Mouse (Mus musculus) gonadal fat pad, adult 2 months (tissue): ENCODE measurements around the gene Pfkfb2. TPM values are rescaled to one million over a fixed set of nuclear protein-coding genes. Genes with fewer than 3 reads are reported as not detected.

Experiments
- DNase-seq: peaks from one replicate; pipeline ENCODE4 v3.0.0-alpha.2; 2012; ENCODE audit warnings: low read depth
- polyA plus RNA-seq: library from polyadenylated mRNA; depleted of rRNA; stranded (reverse); fragments of >200 nt; gene quantifications from 2 replicates; pipeline ENCODE4 v1.2.3, GENCODE M21; 2012; rRNA removed

The Pfkfb2 gene
- polyA plus RNA-seq, result 16.2 and 20.6 TPM in 2 replicates

DNA sequence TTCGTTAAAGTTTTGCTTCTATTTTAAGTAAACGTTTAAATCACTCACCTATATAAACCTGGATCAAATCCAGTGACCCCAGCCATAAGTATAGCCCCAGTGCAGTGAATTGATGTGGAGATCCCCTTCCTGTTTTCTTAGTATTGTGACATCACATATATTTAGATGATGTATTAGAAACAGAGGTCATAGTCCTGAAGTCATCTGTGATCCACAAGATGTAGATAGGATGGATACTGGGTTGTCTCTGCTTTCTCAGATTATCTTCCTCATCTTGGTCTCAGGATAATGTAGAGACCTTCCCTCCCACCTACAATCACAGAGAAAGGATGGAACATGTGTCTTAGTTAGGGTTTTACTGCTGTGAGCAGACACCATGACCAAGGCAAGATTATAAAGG, at the start of gene Pfkfb2:
Pfkfb2 (minus strand) TSS at position 101 of the 400 bp plus-strand sequence.
- DNase-seq, result no peak

DNA sequence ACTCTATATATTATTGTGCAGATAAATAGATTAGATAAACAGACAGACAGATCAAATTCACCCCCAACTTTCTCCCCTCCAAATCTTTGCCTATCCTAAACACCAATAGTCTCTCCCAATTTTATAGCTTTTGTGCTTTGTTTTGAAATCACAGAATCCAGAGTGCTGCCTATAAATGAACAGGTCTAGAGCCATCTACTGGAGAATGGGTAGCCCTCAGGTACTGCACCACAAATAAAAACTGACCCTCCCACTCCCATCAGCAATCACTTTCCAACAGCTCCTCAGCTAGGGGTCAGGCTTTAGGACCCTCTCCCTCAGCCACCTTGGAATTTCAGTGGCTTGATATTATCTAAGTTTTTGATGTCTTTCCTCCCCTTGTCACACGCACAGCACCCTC, 47.6 kb upstream of the Pfkfb2 start:
- no peak for DNase-seq

DNA sequence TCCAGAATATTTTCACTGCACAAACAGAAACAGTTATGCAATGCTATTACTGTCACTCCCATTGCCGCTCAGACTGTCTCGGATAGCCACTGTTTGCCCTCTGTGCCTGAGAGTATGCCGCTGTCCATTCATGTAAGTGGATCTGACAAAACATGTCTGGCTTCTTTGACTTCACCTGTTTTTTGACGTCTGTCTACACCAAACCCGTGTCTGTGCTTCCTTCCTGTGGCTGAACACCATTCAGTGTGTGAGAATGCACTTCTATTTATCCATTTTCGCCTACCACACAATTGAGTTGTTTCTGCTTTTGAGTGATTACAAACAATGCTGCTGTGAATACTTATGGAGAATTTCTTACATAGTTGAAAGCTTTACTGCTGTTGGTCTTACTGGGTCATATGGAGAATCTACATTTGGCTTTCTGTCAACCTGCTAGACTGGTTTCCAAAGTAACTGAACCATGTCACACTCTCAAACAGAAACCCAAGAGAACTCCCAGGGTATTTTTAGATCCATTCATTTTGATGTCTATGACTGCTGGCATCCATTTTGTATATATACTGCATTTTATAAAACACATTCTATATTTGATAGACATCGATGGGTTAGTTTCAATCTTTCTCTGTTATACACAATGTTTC, 46.8 kb upstream of the Pfkfb2 start:
- no peak for DNase-seq

DNA sequence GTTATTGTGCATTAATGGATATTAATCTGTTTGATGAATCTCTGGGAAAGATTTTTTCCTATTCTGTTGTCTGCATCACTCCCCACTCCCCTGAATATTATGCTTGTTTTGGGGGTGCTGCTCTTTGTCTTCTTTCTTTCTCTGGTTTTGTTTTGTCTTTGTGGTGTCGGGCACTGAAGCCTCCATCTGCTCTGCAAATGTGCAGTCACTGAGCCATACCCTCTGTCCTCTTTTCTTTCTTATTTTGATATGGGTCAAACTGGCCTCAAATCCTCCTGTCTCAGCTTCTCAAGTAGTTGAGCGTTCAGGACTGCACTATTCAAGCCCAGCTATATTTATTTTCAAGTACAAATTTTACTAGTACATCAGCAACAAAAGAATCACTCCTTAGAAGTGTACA, 46.2 kb upstream of the Pfkfb2 start:
- no peak for DNase-seq

DNA sequence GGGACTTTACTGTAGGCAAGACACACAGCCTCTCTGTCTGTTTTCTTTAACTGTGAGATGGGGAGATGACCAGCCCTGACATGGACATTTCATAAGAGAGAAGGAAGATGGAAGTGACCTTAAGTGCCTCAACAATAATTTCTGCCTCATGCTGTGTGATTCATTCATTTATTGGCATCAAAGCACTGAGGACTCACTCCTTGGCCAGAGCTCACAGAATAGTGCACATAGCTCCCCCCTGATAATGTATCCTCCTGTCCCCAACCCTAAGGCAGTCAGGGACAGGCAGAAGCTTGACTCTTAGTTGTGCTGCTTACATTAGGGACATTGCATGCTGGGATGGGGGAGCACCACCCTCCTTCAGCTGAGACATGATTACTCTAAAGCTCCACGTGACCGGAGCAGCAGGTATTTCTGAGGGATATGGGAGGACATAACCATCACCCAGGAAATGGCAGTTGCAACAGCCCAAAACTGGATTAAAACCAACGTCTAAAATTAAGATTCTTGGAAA, 42.0 kb upstream of the Pfkfb2 start:
- peak; percentile 44 for DNase-seq

DNA sequence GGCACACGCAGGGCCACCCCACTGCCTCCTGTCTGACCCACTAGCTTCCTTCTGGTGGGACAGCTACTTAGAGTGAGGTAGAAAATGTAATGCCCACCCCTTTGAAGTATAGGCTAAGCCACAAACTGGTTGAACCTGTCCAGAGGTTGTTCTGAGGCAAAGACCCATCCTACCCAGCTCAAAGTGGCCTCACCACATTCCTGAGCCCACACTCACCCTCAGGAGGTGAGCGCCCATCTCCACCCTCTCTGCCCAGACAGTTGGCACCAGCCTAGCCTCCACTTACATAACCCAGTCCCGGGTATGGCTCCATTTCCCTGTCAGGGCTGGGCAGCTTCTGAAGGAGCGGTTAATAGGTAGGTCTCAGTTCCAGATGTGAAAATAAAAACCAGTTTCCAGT, 41.4 kb upstream of the Pfkfb2 start:
- peak; percentile 85 for DNase-seq

DNA sequence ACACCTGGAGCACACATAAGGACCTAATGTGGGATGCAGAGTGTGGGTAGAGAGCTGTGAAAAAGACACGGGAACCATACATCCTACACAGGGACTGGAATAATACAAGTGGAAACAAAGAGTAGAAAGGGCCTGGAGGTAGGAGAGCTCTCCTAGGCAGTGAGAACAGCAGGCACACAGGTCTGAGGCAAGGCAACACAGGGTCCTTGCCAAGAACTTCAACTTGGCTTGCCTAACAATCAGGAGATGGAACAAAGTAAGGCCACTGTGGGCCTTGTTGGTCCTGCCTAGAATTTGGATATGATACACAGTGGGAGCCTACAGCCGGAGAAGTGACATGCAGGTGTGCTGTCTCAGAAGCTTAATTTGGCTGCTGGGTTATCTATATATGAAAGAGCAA, 40.9 kb upstream of the Pfkfb2 start:
- DNase-seq, result peak; percentile 79

DNA sequence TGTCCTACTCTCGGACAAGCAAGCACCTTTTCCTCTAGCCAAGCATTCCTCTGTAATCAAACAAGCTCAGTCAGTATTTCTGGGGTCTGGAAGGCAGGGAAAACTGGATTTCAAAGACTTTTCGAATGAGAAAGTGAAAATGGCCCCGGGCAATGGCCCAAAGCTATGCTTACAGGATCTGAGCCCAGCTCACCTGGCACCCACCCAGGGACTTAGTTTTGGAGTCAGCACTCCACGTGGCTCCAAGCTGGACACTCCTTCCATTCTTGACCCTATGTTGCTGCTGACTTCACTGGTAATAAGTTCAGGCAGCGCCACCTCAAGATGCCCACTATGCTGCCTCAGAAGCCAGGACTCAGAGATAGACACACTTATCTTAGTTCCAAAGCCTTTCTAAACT, 38.0 kb upstream of the Pfkfb2 start:
- no peak for DNase-seq

DNA sequence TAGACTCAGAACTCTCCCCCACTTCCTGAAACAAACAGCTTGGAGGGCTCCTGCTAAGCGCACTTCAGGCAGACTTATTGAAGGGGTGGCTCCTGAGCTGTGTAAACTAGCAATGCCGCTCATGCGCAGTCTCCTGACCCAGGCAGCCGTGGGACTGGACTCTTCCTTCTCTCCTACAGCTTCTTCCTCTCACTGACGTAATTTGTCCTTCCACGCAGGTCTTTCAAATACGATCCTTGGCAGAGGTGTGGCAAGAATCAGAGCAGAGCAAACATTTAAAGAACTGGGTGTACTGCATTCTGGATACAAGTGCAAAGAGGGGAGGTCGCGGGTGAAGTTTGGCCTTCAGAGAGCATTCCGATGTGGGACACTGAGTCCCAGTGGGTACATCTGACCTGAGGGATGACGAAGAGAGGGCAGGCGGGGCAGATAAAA, 35.0 kb upstream of the Pfkfb2 start:
- no peak for DNase-seq

DNA sequence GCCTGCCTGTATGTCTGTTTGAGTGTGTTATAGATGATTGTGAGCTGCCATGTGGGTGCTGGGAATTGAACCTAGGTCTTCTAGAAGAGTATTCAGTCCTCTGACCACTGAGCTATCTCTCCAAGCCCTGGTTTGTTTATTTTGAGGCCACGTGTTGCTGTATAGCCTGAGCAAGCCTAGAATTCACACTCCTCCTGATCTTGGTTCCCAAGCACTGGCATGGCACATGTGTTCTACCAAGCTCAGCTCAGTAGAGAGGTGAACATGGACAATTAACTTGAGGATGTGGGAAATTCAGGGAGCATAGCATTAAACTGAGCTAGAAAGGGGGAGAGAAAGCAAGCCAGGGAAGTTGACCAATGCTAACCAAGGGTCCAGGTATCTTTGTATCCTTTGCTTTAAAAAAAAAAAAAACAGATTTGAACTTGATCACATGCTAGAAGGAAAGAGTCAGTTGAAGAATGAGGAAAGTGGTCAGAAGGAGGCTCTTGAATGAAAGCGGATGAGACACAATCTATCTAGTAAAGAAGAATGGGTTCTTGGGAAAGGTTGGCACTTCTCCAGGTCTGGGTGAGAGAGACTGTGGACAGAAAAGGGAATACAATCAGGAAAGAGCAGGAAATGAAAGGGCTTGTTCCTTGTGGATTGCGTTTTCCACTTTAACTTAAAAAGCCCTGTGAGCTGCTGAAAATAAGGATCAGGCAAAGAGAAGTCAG, 33.1 kb upstream of the Pfkfb2 start:
- DNase-seq, result no peak

DNA sequence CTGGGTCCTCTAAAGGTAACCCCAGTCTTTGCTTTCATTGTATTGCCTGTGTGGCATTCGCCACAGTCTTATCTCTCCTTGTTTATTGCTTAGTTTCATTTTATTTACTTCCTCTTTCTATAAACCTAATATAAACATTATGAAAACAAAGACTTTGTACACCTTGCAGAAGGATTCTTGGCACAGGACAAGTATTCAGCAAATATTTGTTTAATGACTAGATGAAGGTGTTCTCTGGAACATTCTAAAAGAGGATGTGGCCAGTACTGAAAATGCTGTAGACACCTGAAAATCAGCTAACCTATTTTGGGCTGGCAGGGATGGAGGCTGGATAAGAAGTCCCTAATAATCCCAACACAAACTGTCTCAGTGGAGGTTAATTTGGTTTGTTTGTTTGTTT, 32.5 kb upstream of the Pfkfb2 start:
- DNase-seq, result no peak

DNA sequence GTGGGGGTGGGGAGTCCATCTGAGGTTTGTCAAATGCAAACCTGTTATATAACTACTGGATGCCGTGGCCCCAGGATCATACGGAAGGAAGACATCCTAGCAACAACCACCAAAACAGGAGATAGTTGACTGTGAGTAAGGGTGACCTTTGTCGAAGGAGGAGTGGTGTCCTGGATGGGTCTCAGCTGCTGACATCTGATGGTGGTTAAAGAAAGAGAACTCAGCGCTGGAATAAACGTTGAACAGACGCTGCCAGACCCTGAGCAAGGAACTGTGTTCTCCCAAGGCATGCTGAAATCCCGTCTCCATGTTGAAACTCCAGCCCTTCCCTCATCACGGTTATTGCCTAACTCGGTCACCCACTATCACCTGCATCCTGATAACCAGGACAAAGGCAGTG, 30.6 kb upstream of the Pfkfb2 start:
- no peak for DNase-seq

DNA sequence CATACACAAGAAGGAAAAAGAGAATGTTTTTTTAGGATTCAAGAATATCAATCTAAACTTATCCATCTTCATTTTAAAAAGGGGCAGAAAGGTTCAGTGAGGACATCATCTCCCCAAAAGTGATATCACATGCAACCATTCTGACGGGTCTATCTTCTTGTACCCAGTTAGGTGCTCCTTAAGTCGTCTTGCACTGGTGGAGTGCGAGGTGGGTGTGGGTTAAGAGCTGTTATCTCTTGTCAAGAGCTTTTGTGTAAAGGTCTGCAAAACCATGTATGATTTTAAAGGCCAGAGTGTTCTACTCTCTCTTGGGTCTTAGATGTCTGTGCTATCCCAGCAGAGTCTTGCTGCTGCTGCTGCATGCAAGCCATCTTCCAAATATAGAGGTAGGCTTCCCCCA, 17.8 kb upstream of the Pfkfb2 start:
- no peak for DNase-seq

DNA sequence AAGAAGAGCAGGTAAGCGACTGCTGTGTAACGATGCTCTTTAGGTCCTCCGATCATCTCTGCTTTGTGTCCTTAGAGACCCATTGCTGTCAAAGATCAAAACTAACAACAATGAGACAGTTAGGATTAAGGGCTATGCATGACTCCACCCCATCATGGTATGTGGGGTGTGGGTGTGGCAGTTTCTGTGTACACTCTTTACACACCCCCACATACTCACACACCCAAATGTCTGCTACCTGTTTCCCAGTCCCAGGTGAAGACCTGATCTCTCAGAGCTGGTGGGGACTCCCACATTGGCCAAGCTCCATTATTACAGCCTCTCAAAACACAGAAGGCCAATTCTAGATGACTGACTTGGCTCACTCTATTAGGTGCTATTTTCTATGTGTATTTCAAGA, 16.5 kb upstream of the Pfkfb2 start:
- no peak for DNase-seq

DNA sequence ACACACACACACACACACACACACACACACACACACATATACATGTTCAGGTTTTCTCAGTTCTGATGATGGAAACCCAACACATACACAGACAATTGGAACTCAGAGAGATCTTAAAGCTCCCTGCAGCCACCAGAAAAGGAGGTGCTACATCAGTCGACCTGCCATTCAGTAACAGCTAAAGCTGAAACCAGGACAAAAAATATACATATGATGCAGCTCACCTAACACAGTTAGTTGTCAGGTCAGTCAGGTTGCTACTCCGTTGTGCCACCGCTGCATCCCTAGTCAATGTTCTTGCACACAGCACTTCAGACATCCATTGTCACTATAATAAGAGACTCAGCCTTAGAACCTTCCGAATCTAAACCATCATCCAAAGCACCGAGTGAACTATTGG, 15.9 kb upstream of the Pfkfb2 start:
- no peak for DNase-seq

DNA sequence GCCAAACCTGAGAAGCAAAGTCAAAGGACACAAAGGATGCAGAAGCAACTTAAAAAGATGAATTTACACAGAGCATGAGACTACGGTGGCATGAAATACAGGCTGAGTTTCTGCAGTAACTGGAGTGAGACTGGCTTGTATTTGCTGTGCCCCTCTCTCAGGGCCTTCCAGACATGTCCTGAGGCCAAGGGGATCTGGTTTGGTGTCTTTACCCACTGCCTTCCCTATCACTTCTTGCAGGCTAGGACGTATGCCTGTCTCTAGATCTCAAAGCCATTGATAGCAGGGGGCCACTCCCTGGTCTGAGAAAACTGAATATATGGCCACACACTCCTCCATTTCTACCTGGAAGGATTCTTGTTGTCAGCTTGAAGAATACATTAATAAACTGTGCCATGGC, 15.2 kb upstream of the Pfkfb2 start:
- no peak for DNase-seq

DNA sequence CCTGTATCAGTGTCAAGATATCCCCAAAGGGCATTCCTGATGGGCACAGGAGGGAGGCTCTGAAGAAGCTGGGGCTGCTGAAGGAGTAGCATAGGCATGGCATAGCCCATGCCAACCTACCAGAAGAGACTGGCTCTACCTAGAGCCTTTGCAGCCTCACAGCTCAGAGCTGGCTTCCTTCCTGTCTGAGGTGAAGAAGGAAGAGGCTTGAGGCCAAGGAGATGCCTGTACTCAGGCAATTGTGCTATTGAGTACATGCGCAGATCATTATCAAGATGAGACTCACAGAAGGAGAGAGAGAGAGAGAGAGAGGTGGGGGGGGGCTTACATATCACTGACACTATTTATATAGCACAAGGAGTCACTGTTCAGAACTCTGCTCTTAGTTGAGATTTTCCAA, 14.7 kb upstream of the Pfkfb2 start:
- no peak for DNase-seq

DNA sequence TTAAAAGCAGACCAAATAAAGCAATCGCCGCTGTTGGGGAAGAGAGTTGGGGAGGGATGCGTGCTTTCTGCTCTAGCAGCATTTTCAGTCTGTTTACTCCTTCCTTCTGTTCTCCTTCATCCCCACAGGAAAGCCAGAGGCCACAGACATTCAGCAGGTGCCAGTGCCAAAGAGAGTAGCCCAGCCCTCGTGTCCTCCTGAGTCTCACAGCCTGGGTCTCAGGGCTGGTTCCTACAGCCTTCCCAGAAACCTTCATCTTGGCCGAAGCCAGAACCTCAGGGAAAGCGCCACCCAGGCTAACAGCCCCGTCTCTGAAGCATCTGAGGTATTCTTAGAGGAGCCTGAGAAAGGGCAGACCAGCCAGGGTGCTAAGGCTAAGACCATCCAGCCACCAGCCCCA, 13.1 kb upstream of the Pfkfb2 start:
- DNase-seq, result no peak

DNA sequence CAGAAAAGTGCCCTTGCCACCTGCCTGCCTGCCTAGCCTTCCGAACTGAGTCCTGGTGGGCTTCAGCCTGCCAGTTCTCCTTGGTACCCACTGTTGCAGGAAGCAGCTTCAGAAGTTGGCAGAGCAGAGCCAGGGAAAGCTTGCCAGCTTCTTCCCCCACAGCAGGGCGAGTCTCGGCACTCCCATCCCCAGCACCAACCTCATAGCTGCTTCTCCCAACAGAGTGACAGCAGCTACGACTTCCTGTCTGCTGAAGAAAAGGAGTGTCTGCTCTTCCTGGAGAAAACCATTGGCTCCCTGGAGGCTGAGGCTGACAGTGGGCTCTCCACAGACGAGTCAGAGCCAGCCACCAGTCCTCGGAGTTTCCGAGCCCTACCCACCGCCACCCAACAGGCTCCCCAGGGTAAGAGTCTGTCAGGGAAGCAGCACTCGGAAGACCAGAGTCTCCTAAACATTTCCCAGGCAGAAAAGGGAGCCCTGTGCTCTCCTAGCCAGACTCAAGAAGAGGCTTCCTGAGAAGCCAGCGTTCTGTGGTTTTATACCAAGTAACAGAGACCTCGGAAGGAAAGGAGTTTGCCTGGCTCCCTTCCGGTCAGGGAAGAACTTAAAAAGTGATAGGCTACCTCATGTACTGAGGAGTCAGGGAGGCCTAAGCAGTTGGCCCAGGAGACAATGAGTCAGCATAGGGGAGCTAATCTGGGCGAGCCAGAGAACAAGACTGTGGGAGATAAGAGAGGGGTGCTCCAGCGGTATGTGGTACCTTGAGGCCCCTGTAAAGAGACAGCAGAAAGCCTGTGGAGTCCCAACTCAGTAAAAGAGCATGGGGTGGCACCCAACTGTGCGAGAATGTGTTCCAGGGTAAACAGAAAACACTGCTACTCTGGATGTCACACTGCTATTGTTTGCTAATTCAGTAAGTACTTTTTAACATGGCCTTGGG, 12.0 kb upstream of the Pfkfb2 start:
- no peak for DNase-seq

DNA sequence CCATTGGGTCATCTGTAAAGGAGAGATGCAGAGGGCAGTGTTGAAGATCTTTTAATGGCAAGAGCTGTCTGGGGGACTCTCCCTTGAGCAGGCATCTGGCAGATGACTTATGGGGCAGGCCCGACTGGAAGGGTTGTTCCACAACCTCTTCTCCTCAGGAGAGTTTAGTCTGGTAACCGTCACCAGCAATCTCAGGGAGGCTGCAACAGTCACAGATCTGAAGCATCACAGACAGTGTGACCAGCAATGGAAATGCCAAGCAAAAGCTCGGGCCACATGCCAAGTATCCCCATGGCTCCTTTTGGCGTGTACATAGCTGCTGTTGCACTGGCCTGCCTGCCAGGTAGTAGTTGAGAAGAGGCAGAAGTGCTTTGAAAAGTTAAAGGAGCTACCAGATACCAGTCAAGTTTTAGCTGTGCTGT, 11.2 kb upstream of the Pfkfb2 start:
- DNase-seq, result no peak

DNA sequence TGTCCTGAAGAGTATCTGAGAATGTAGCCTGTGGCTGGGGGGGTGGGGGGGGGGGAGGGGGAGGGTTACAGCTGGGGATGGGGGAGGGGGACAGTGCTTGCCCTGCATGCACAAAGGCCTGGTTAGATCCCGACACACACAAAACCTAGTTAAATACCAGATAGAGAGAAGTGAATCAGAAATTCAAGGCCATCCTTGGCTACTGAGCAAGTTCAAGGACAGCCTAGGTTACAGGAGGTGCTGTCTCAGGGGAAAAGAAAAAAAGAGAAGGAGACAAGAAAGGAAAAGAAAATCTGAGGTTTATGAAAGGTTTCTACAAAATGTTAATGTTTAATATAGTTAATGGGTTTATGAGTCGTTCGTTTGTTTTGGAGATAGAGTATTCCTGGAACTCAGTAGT, 10.6 kb upstream of the Pfkfb2 start:
- DNase-seq, result no peak

DNA sequence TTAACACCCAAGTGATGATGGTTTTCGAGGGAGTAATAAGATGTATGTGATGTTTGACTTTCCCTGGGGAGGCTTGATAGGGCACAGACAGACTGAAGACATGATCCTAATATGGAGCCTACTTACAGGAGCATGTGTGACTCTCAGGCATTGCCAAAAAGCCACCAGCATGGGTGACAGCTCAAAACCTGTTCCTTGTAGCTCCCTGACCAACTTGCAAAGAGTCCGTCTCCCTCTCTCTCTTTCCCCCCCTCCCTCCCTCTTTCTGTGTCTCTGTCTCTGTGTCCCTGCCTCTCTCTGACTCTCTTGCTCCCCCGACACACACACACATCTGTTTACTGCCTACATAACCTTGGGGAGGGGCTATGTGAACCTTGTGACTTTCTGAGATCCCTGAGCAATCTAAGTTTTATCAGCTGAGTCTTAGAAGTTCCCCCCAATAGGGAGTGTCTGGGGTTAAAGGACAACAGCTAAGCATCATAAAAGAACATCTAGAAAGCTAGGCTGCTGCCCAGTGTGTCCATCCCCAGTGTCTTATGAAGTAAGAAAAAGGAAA, 9.6 kb upstream of the Pfkfb2 start:
- DNase-seq, result no peak
